Mouse (Mus musculus) brain, embryonic 14.5 days (tissue): ENCODE results near the gene Slc2a10.
"Not testable (repeated sequence)": the region's sequence is repeated elsewhere in the genome, so short reads cannot be mapped to it uniquely, and the experiment has no call there.

Experiments used
- CTCF ChIP-seq: fragments of 200-500 bp; IDR thresholded peaks from 2 replicates; pipeline ENCODE4 v1.5.1; 2012; ENCODE audit warnings: inconsistent platforms, mild to moderate bottlenecking, moderate library complexity, borderline replicate concordance; ENCODE audit not compliant: insufficient read depth, insufficient read length; ENCODE audit errors: extremely low read depth
- POLR2A ChIP-seq: fragments of 200-500 bp; IDR thresholded peaks from 2 replicates; pipeline ENCODE4 v1.6.1; 2012; ENCODE audit warnings: mild to moderate bottlenecking, inconsistent platforms, borderline replicate concordance; ENCODE audit not compliant: poor library complexity, insufficient read depth, insufficient read length, severe bottlenecking; ENCODE audit errors: extremely low read depth

- TF ChIP-seq CTCF, POLR2A: not testable (repeated sequence)
Measured at GRCm38 (mm10) chr2:165550410-165550809, 46.8 kb downstream of the Slc2a10 start.
